Mouse (Mus musculus) stomach, embryonic 14.5 days (tissue): ENCODE data around the gene Tbr1. TPM values are rescaled to one million over a fixed set of nuclear protein-coding genes. Genes with fewer than 3 reads are reported as not detected.

ENCODE experiments used
- ATAC-seq: fragments of 200-750 bp; cut with Nextera tagmentation; 2 replicates; pipeline ENCODE4 v1.8.0; 2017; ENCODE audit warnings: low read depth, moderate TSS enrichment; ENCODE audit not compliant: insufficient number of reproducible peaks, insufficient read depth, low FRiP score
- H3K27ac ChIP-seq: fragments of 300-500 bp; sonication (generic); 2 replicates; pipeline ENCODE4 v1.5.1; 2014; ENCODE audit warnings: mild to moderate bottlenecking, low read length, moderate library complexity, mixed read lengths
- H3K27me3 ChIP-seq: fragments of 300-500 bp; sonication (generic); 2 replicates; pipeline ENCODE4 v1.6.1; 2014; ENCODE audit warnings: low read length, control low read depth, mixed read lengths; ENCODE audit not compliant: control insufficient read depth, insufficient read depth
- H3K36me3 ChIP-seq: fragments of 300-500 bp; sonication (generic); 2 replicates; pipeline ENCODE4 v1.6.1; 2014; ENCODE audit warnings: mild to moderate bottlenecking, control low read depth, low read length, moderate library complexity, mixed read lengths; ENCODE audit not compliant: control insufficient read depth, insufficient read depth
- H3K4me1 ChIP-seq: fragments of 300-500 bp; sonication (generic); 2 replicates; pipeline ENCODE4 v1.6.1; 2014; ENCODE audit warnings: low read length, control low read depth, mixed read lengths; ENCODE audit not compliant: control insufficient read depth, insufficient read depth
- H3K4me2 ChIP-seq: fragments of 300-500 bp; sonication (generic); replicated peaks from 2 replicates; pipeline ENCODE4 v1.6.1; 2014; ENCODE audit warnings: low read depth, low read length, control low read depth
- H3K4me3 ChIP-seq: fragments of 300-500 bp; sonication (generic); 2 replicates; pipeline ENCODE4 v1.5.1; 2014; ENCODE audit warnings: low read depth, low read length, control low read depth
- H3K9ac ChIP-seq: fragments of 300-500 bp; sonication (generic); replicated peaks from 2 replicates; pipeline ENCODE4 v1.6.1; 2014; ENCODE audit warnings: low read depth, mild to moderate bottlenecking, control low read depth, low read length, moderate library complexity, mixed read lengths
- H3K9me3 ChIP-seq: fragments of 300-500 bp; sonication (generic); 2 replicates; pipeline ENCODE4 v1.6.1; 2016; ENCODE audit warnings: low read depth, low read length, control low read depth; ENCODE audit not compliant: control insufficient read depth
- WGBS: fragments of 180-500 bp; shearing (Covaris S2); extraction: QIAGEN DNeasy Blood & Tissue Kit; methylation state at CpG from one replicate; pipeline ENCODE4 v1.1.7; 2014; 5-methylcytosine and 5-hydroxymethylcytosine counted together
- polyA plus RNA-seq: library from polyadenylated mRNA; unstranded; fragments of >200 nt; fragmentation: Nextera tagmentation; extraction: Ambion mirVana; gene quantifications from 2 replicates; pipeline ENCODE4 v1.2.1, GENCODE M21; 2014

The Tbr1 gene
- polyA plus RNA-seq, 1 experiment from 2014 or later, result not detected

GRCm38 (mm10) chr2:61813521-61813920 is 10.8 kb downstream of the Tbr1 start:
- Histone ChIP-seq H3K4me3 (no peak overlapping the region), H3K36me3 (no peaks in the 10 kb centered on the region), H3K4me2 (no peak overlapping the region), H3K9ac (no peak overlapping the region), H3K9me3 (no peaks in the 10 kb centered on the region), H3K27ac (no peak overlapping the region), H3K27me3 (peaks cover 51% of the 10 kb centered on the region), H3K4me1 (0 out of 2 replicates have a peak, but pooled peaks cover 8% of the 10 kb centered on the region)
- WGBS, result 17% methylated on average over 1 of the region's 1 CpGs
- ATAC-seq, result no peak

GRCm38 (mm10) chr2:61814548-61815473 is 12.1 kb downstream of the Tbr1 start:
- 0 out of 2 replicates have a peak, but pooled peaks cover 8% of the 10 kb centered on the region for H3K4me1 ChIP-seq
- H3K4me3 ChIP-seq, result peak overlapping the region; percentile 35
- peaks cover 42% of the 10 kb centered on the region for H3K27me3 ChIP-seq
- 0 out of 2 replicates have a peak overlapping the region, but pooled peaks have one; percentile 14 for H3K9ac ChIP-seq
- H3K36me3 ChIP-seq, result no peaks in the 10 kb centered on the region
- H3K9me3 ChIP-seq, result no peaks in the 10 kb centered on the region
- peak overlapping the region; percentile 91 for H3K4me2 ChIP-seq
- 3% methylated on average over 49 of the region's 50 CpGs for WGBS
- no peak overlapping the region for H3K27ac ChIP-seq
- peak; percentile 62; the same call in 1 of the 2 replicates for ATAC-seq

- H3K27ac ChIP-seq, result no peak overlapping the region
- no peaks in the 10 kb centered on the region for H3K36me3 ChIP-seq
- peak overlapping the region; percentile 35 for H3K4me3 ChIP-seq
- H3K27me3 ChIP-seq, result peaks cover 35% of the 10 kb centered on the region
- H3K4me1 ChIP-seq, result 0 out of 2 replicates have a peak, but pooled peaks cover 8% of the 10 kb centered on the region
- peak; percentile 46; the same call in 1 of the 2 replicates for ATAC-seq
- H3K9ac ChIP-seq, result 0 out of 2 replicates have a peak overlapping the region, but pooled peaks have one; percentile 14
- no peaks in the 10 kb centered on the region for H3K9me3 ChIP-seq
- WGBS, result 9% methylated on average over 63 of the region's 66 CpGs
- peak overlapping the region; percentile 91 for H3K4me2 ChIP-seq
Measured at GRCm38 (mm10) chr2:61815583-61816313, 13.0 kb downstream of the Tbr1 start.

- Histone ChIP-seq H3K36me3 (no peaks in the 10 kb centered on the region), H3K4me3 (no peak overlapping the region), H3K4me2 (no peak overlapping the region), H3K27me3 (peaks cover 16% of the 10 kb centered on the region), H3K9ac (no peak overlapping the region), H3K9me3 (no peaks in the 10 kb centered on the region), H3K27ac (no peak overlapping the region), H3K4me1 (0 out of 2 replicates have a peak, but pooled peaks cover 5% of the 10 kb centered on the region)
- no peak for ATAC-seq
- 70% methylated on average over 1 of the region's 1 CpGs for WGBS
Measured at GRCm38 (mm10) chr2:61818197-61818596, 15.5 kb downstream of the Tbr1 start.

GRCm38 (mm10) chr2:61820203-61820602 is 17.5 kb downstream of the Tbr1 start:
- Histone ChIP-seq H3K4me2 (no peak overlapping the region), H3K4me3 (no peak overlapping the region), H3K9me3 (no peaks in the 10 kb centered on the region), H3K36me3 (no peaks in the 10 kb centered on the region), H3K27me3 (peaks cover 9% of the 10 kb centered on the region; the same call in 1 of the 2 replicates), H3K9ac (no peak overlapping the region), H3K4me1 (0 out of 2 replicates have a peak, but pooled peaks cover 5% of the 10 kb centered on the region), H3K27ac (no peak overlapping the region)
- ATAC-seq, result no peak
- WGBS, result 75% methylated on average over 4 of the region's 4 CpGs

GRCm38 (mm10) chr2:61823426-61824140 is 20.9 kb downstream of the Tbr1 start:
- no peaks in the 10 kb centered on the region for H3K9me3 ChIP-seq
- H3K27me3 ChIP-seq, result no peaks in the 10 kb centered on the region
- H3K4me1 ChIP-seq, result no peaks in the 10 kb centered on the region
- no peak overlapping the region for H3K27ac ChIP-seq
- H3K4me2 ChIP-seq, result no peak overlapping the region
- H3K4me3 ChIP-seq, result no peak overlapping the region
- WGBS, result 79% methylated on average over 1 of the region's 1 CpGs
- ATAC-seq, result no peak
- no peak overlapping the region for H3K9ac ChIP-seq
- H3K36me3 ChIP-seq, result no peaks in the 10 kb centered on the region

- WGBS, result 87% methylated on average over 2 of the region's 2 CpGs
- Histone ChIP-seq H3K4me3 (no peak overlapping the region), H3K9ac (no peak overlapping the region), H3K36me3 (no peaks in the 10 kb centered on the region), H3K4me2 (no peak overlapping the region), H3K9me3 (no peaks in the 10 kb centered on the region), H3K4me1 (no peaks in the 10 kb centered on the region), H3K27me3 (no peaks in the 10 kb centered on the region), H3K27ac (no peak overlapping the region)
- no peak for ATAC-seq
Measured at GRCm38 (mm10) chr2:61837243-61837806, 34.6 kb downstream of the Tbr1 start.
